Mouse (Mus musculus): Measurements from ENCODE around the gene Syt1. TPM values are rescaled to one million over a fixed set of nuclear protein-coding genes. Genes with fewer than 3 reads are reported as not detected.

The Syt1 gene
- polyA plus RNA-seq, 1 experiment from 2014 or later = 1.1 TPM

- Histone ChIP-seq H3K4me2 (no peak overlapping the region), H3K4me1 (replicated peaks) (no peaks in the 10 kb centered on the region), H3K27me3 (replicated peaks) (no peaks in the 10 kb centered on the region), H3K4me3 (no peak overlapping the region), H3K27ac (ENCODE audit: poor library complexity, severe bottlenecking) (no peak overlapping the region), H3K36me3 (no peaks in the 10 kb centered on the region), H3K9ac (no peak overlapping the region), H3K9me3 (replicated peaks) (no peaks in the 10 kb centered on the region)
- no peak for ATAC-seq (ENCODE audit: insufficient number of reproducible peaks, low FRiP score)
- 84% methylated on average over 5 of the region's 5 CpGs for WGBS
Observed at GRCm38 (mm10) chr10:108954952-108955351, 55.8 kb downstream of the Syt1 start.

- Histone ChIP-seq H3K27ac (ENCODE audit: poor library complexity, severe bottlenecking) (no peak overlapping the region), H3K9me3 (replicated peaks) (no peaks in the 10 kb centered on the region), H3K4me3 (no peak overlapping the region), H3K36me3 (no peaks in the 10 kb centered on the region), H3K27me3 (replicated peaks) (no peaks in the 10 kb centered on the region), H3K4me2 (no peak overlapping the region), H3K4me1 (replicated peaks) (no peaks in the 10 kb centered on the region), H3K9ac (no peak overlapping the region)
- ATAC-seq (ENCODE audit: insufficient number of reproducible peaks, low FRiP score) = no peak
- 79% methylated on average over 8 of the region's 8 CpGs for WGBS
Observed at GRCm38 (mm10) chr10:108952182-108952581, 58.6 kb downstream of the Syt1 start.

- Histone ChIP-seq H3K9me3 (replicated peaks) (no peaks in the 10 kb centered on the region), H3K4me2 (no peak overlapping the region), H3K4me1 (replicated peaks) (no peaks in the 10 kb centered on the region), H3K36me3 (no peaks in the 10 kb centered on the region), H3K4me3 (no peak overlapping the region), H3K27me3 (replicated peaks) (no peaks in the 10 kb centered on the region), H3K9ac (no peak overlapping the region), H3K27ac (ENCODE audit: poor library complexity, severe bottlenecking) (no peak overlapping the region)
- no peak for ATAC-seq (ENCODE audit: insufficient number of reproducible peaks, low FRiP score)
- WGBS = 78% methylated on average over 10 of the region's 10 CpGs
Observed at GRCm38 (mm10) chr10:108936838-108937430, 73.8 kb downstream of the Syt1 start.

GRCm38 (mm10) chr10:108930299-108930698 is 80.5 kb downstream of the Syt1 start:
- H3K4me1 ChIP-seq (replicated peaks) = no peaks in the 10 kb centered on the region
- no peaks in the 10 kb centered on the region for H3K9me3 ChIP-seq (replicated peaks)
- no peak overlapping the region for H3K27ac ChIP-seq (ENCODE audit: poor library complexity, severe bottlenecking)
- H3K4me3 ChIP-seq = no peak overlapping the region
- 74% methylated on average over 3 of the region's 3 CpGs for WGBS
- no peak overlapping the region for H3K4me2 ChIP-seq
- ATAC-seq (ENCODE audit: insufficient number of reproducible peaks, low FRiP score) = no peak
- no peaks in the 10 kb centered on the region for H3K36me3 ChIP-seq
- no peak overlapping the region for H3K9ac ChIP-seq
- H3K27me3 ChIP-seq (replicated peaks) = no peaks in the 10 kb centered on the region

- 86% methylated on average over 6 of the region's 6 CpGs for WGBS
- ATAC-seq (ENCODE audit: insufficient number of reproducible peaks, low FRiP score) = no peak
Observed at GRCm38 (mm10) chr10:108929676-108930075, 81.1 kb downstream of the Syt1 start.

GRCm38 (mm10) chr10:108905264-108905663 is 105.5 kb downstream of the Syt1 start:
- no peaks in the 10 kb centered on the region for H3K9me3 ChIP-seq (replicated peaks)
- no peak overlapping the region for H3K4me3 ChIP-seq
- H3K27me3 ChIP-seq (replicated peaks) = no peaks in the 10 kb centered on the region
- no peak overlapping the region for H3K4me2 ChIP-seq
- ATAC-seq (ENCODE audit: insufficient number of reproducible peaks, low FRiP score) = no peak
- H3K27ac ChIP-seq (ENCODE audit: poor library complexity, severe bottlenecking) = no peak overlapping the region
- no peaks in the 10 kb centered on the region for H3K36me3 ChIP-seq
- no peak overlapping the region for H3K9ac ChIP-seq
- WGBS = 95% methylated on average over 1 of the region's 1 CpGs
- H3K4me1 ChIP-seq (replicated peaks) = no peaks in the 10 kb centered on the region

More at GRCm38 (mm10) chr10:108929676-108930075, 81.1 kb downstream of the Syt1 start:
- no peak overlapping the region for H3K27ac ChIP-seq (ENCODE audit: poor library complexity, severe bottlenecking)
- no peak overlapping the region for H3K4me2 ChIP-seq
- H3K9me3 ChIP-seq (replicated peaks) = no peaks in the 10 kb centered on the region
- no peaks in the 10 kb centered on the region for H3K36me3 ChIP-seq
- no peak overlapping the region for H3K4me3 ChIP-seq
- no peaks in the 10 kb centered on the region for H3K27me3 ChIP-seq (replicated peaks)
- no peaks in the 10 kb centered on the region for H3K4me1 ChIP-seq (replicated peaks)
- no peak overlapping the region for H3K9ac ChIP-seq

- no peaks in the 10 kb centered on the region for H3K9me3 ChIP-seq (replicated peaks)
Observed at GRCm38 (mm10) chr10:108904371-108904770, 106.4 kb downstream of the Syt1 start.

GRCm38 (mm10) chr10:108896529-108896928 is 114.3 kb downstream of the Syt1 start:
- Histone ChIP-seq H3K4me2 (no peak overlapping the region), H3K9ac (no peak overlapping the region), H3K4me1 (replicated peaks) (no peaks in the 10 kb centered on the region), H3K27me3 (replicated peaks) (no peaks in the 10 kb centered on the region), H3K36me3 (no peaks in the 10 kb centered on the region), H3K4me3 (no peak overlapping the region), H3K27ac (ENCODE audit: poor library complexity, severe bottlenecking) (no peak overlapping the region), H3K9me3 (replicated peaks) (no peaks in the 10 kb centered on the region)
- WGBS = 68% methylated on average over 5 of the region's 5 CpGs
- ATAC-seq (ENCODE audit: insufficient number of reproducible peaks, low FRiP score) = no peak

More at GRCm38 (mm10) chr10:108904371-108904770, 106.4 kb downstream of the Syt1 start:
- no peak overlapping the region for H3K4me3 ChIP-seq
- no peak overlapping the region for H3K4me2 ChIP-seq
- no peaks in the 10 kb centered on the region for H3K4me1 ChIP-seq (replicated peaks)
- no peak overlapping the region for H3K27ac ChIP-seq (ENCODE audit: poor library complexity, severe bottlenecking)
- no peaks in the 10 kb centered on the region for H3K27me3 ChIP-seq (replicated peaks)
- no peak for ATAC-seq (ENCODE audit: insufficient number of reproducible peaks, low FRiP score)
- H3K9ac ChIP-seq = no peak overlapping the region
- H3K36me3 ChIP-seq = no peaks in the 10 kb centered on the region
- WGBS = 70% methylated on average over 4 of the region's 4 CpGs

GRCm38 (mm10) chr10:108893288-108893687 is 117.5 kb downstream of the Syt1 start:
- Histone ChIP-seq H3K9ac (no peak overlapping the region), H3K36me3 (no peaks in the 10 kb centered on the region), H3K4me3 (no peak overlapping the region), H3K9me3 (replicated peaks) (no peaks in the 10 kb centered on the region), H3K4me2 (no peak overlapping the region), H3K27ac (ENCODE audit: poor library complexity, severe bottlenecking) (no peak overlapping the region), H3K4me1 (replicated peaks) (no peaks in the 10 kb centered on the region), H3K27me3 (replicated peaks) (no peaks in the 10 kb centered on the region)
- ATAC-seq (ENCODE audit: insufficient number of reproducible peaks, low FRiP score) = peak; percentile 15; the same call in 1 of the 2 replicates
- 80% methylated on average over 6 of the region's 6 CpGs for WGBS

GRCm38 (mm10) chr10:108892441-108892840 is 118.3 kb downstream of the Syt1 start:
- H3K9me3 ChIP-seq (replicated peaks) = no peaks in the 10 kb centered on the region
- no peak overlapping the region for H3K4me2 ChIP-seq
- no peak for ATAC-seq (ENCODE audit: insufficient number of reproducible peaks, low FRiP score)
- no peak overlapping the region for H3K27ac ChIP-seq (ENCODE audit: poor library complexity, severe bottlenecking)
- H3K9ac ChIP-seq = no peak overlapping the region
- no peak overlapping the region for H3K4me3 ChIP-seq
- H3K27me3 ChIP-seq (replicated peaks) = no peaks in the 10 kb centered on the region
- no peaks in the 10 kb centered on the region for H3K36me3 ChIP-seq
- no peaks in the 10 kb centered on the region for H3K4me1 ChIP-seq (replicated peaks)
- WGBS = 87% methylated on average over 1 of the region's 1 CpGs

- no peak overlapping the region for H3K4me2 ChIP-seq
- 86% methylated on average over 4 of the region's 4 CpGs for WGBS
- no peak for ATAC-seq (ENCODE audit: insufficient number of reproducible peaks, low FRiP score)
- no peaks in the 10 kb centered on the region for H3K4me1 ChIP-seq (replicated peaks)
- H3K36me3 ChIP-seq = no peaks in the 10 kb centered on the region
- H3K4me3 ChIP-seq = no peak overlapping the region
- H3K27me3 ChIP-seq (replicated peaks) = no peaks in the 10 kb centered on the region
- H3K9ac ChIP-seq = no peak overlapping the region
- no peaks in the 10 kb centered on the region for H3K9me3 ChIP-seq (replicated peaks)
- H3K27ac ChIP-seq (ENCODE audit: poor library complexity, severe bottlenecking) = no peak overlapping the region
Observed at GRCm38 (mm10) chr10:108889084-108889483, 121.7 kb downstream of the Syt1 start.

GRCm38 (mm10) chr10:108886781-108887180 is 124.0 kb downstream of the Syt1 start:
- no peak overlapping the region for H3K27ac ChIP-seq (ENCODE audit: poor library complexity, severe bottlenecking)
- no peak overlapping the region for H3K4me3 ChIP-seq

More at GRCm38 (mm10) chr10:108886781-108887180, 124.0 kb downstream of the Syt1 start:
- no peaks in the 10 kb centered on the region for H3K27me3 ChIP-seq (replicated peaks)
- no peak overlapping the region for H3K4me2 ChIP-seq
- ATAC-seq (ENCODE audit: insufficient number of reproducible peaks, low FRiP score) = no peak
- H3K36me3 ChIP-seq = no peaks in the 10 kb centered on the region
- no peak overlapping the region for H3K9ac ChIP-seq
- no peaks in the 10 kb centered on the region for H3K9me3 ChIP-seq (replicated peaks)
- H3K4me1 ChIP-seq (replicated peaks) = no peaks in the 10 kb centered on the region
